17 mouse cellular contexts compared by ENCODE assay signal in the genomic region with DNA sequence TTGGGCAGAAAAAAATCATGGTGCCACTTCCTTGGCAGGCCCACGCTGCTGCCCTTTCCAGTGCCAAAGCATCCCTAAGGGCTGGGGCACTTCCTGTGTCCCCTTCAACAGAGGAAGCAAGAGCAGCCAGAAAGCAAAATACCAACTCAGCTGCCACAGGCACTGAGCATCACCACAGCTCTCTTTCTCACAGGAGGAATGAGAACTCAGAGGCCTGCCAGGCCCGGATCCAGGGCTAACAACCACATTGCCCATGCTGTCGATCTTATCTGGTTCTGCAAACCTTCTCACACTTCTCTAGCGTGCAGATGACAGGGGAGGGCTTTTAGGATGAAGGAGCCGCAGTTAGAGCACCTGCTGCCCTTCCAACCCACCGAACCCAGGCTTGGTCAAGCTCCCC. TPM values are rescaled to one million over a fixed set of nuclear protein-coding genes. Genes with fewer than 3 reads are reported as not detected.
A peak's percentile ranks its signal among the peaks of the same experiment; 100 is the strongest.
DNase-seq lines count a peak whose midpoint lies in the region; ATAC-seq and TF ChIP-seq lines count a peak whose summit lies in the region.
"Had no signal": no experiment of that assay in that cellular context is flagged by ENCODE, and none has a peak within 500 bp of the region (broad histone marks: within the 10 kb centered on the region; RNA-seq: fewer than 3 reads in every experiment).

No protein-coding gene starts in this region.

- intact Hi-C loops in heart, postnatal 10 days (cut with DNase I): no loop called here

- peaks cover 16% of the 10 kb centered on the region for H3K4me1 ChIP-seq in cerebellum, adult 2 months (ENCODE audit: control insufficient read depth, insufficient read depth, low read length)
- peaks cover 17 to 51% of the 10 kb centered on the region in 2 experiments for H3K4me1 ChIP-seq in heart, embryonic 14.5 days (ENCODE audit: control insufficient read depth in 2 of 2, insufficient read depth in 2 of 2, low read length in 2 of 2)
- peaks cover 40% of the 10 kb centered on the region for H3K4me1 ChIP-seq in kidney, embryonic 15.5 days

- no peak for TF ChIP-seq POLR2A in cerebellum, adult 2 months (IDR thresholded peaks at IDR 0.05; ENCODE audit: borderline replicate concordance, insufficient read depth, low read length)

- H3K9ac ChIP-seq in heart, embryonic 14.5 days (ENCODE audit: low read length): peak overlapping the region; percentile 30; the same call in 1 of the 2 replicates
- no peak overlapping the region for H3K9ac ChIP-seq in kidney, embryonic 15.5 days
- H3K9ac ChIP-seq: forebrain, embryonic 13.5 days; liver, postnatal 0 days; midbrain, embryonic 12.5 days had no signal

- ATAC-seq in cerebellum, adult (ENCODE audit: insufficient number of reproducible peaks, low FRiP score, low TSS enrichment): no peak; the same call in 1 of the 2 replicates
- no peak for ATAC-seq in heart, embryonic 14.5 days (ENCODE audit: insufficient number of reproducible peaks, insufficient read depth, low FRiP score, low read depth)
- ATAC-seq in kidney, embryonic 15.5 days (replicated peaks; ENCODE audit: low FRiP score): no peak
- ATAC-seq in common myeloid progenitor, adult 5-6 weeks (replicated peaks; ENCODE audit: low read depth, poor library complexity, severe bottlenecking): peak; percentile 80
- ATAC-seq: forebrain, embryonic 13.5 days; liver, postnatal 0 days had no signal

- H3K27me3 ChIP-seq in cerebellum, adult 2 months (ENCODE audit: control insufficient read depth, insufficient read depth, low read length): no peaks in the 10 kb centered on the region
- no peaks in the 10 kb centered on the region for H3K27me3 ChIP-seq in heart, embryonic 14.5 days (ENCODE audit: control insufficient read depth, insufficient read depth, low read length)
- H3K27me3 ChIP-seq in kidney, embryonic 15.5 days: no peaks in the 10 kb centered on the region
- H3K27me3 ChIP-seq: forebrain, embryonic 13.5 days; midbrain, embryonic 12.5 days had no signal

- H3K4me2 ChIP-seq in heart, embryonic 14.5 days (ENCODE audit: low read length): no peak overlapping the region
- no peak overlapping the region for H3K4me2 ChIP-seq in kidney, embryonic 15.5 days
- H3K4me2 ChIP-seq: forebrain, embryonic 13.5 days; midbrain, embryonic 12.5 days had no signal

- H3K27ac ChIP-seq in cerebellum, adult 2 months (ENCODE audit: insufficient read depth, low read length): peak overlapping the region; percentile 70
- H3K27ac ChIP-seq in heart, embryonic 14.5 days (replicated peaks in 1 of 2; ENCODE audit: control insufficient read depth in 1 of 2, insufficient read depth in 1 of 2, low read depth in 2 of 2, low read length in 2 of 2): peak overlapping the region; percentile 53 to 68; a peak in 3 of 4 replicates
- H3K27ac ChIP-seq in kidney, embryonic 15.5 days: 0 out of 2 replicates have a peak overlapping the region, but pooled peaks have one; percentile 2
- H3K27ac ChIP-seq: forebrain, embryonic 13.5 days; midbrain, embryonic 12.5 days had no signal

- WGBS in cerebellum, adult 2 months: 21% methylated on average over 6 of the region's 6 CpGs
- WGBS in heart, embryonic 14.5 days: 23% methylated on average over 6 of the region's 6 CpGs
- 68% methylated on average over 6 of the region's 6 CpGs for WGBS in kidney, embryonic 15.5 days

- peaks cover 55% of the 10 kb centered on the region for H3K36me3 ChIP-seq in heart, embryonic 14.5 days (ENCODE audit: control insufficient read depth, insufficient read depth, low read length)
- H3K36me3 ChIP-seq in kidney, embryonic 15.5 days: peaks cover 49% of the 10 kb centered on the region

- no peak overlapping the region for H3K4me3 ChIP-seq in cerebellum, adult 2 months (replicated peaks; ENCODE audit: insufficient read depth, low read depth, low read length)
- H3K4me3 ChIP-seq in heart, embryonic 14.5 days (ENCODE audit: control insufficient read depth in 1 of 2, insufficient read depth in 1 of 2, low read depth in 1 of 2, low read length in 2 of 2): no peak overlapping the region
- H3K4me3 ChIP-seq in kidney, embryonic 15.5 days (replicated peaks): no peak overlapping the region
- H3K4me3 ChIP-seq: forebrain, embryonic 13.5 days; midbrain, embryonic 12.5 days; myocyte had no signal

- no peak for TF ChIP-seq CTCF in cerebellum, adult 2 months (IDR thresholded peaks at IDR 0.05; ENCODE audit: borderline replicate concordance, insufficient read depth, low read depth, low read length)

- no peak for DNase-seq in cerebellum, adult 2 months
- DNase-seq in heart, postnatal 10 days: no peak
- no peak for DNase-seq in kidney, postnatal 36 days
- no peak for DNase-seq in frontal cortex, postnatal 25 days (ENCODE audit: low spot score in 2 of 2)
- DNase-seq: layer of hippocampus, adult 9-11 months; liver; liver, postnatal 0 days; lung, postnatal 36 days; retina, postnatal 1 day; right cerebral cortex, postnatal 4 days had no signal

- H3K9me3 ChIP-seq in heart, embryonic 14.5 days (ENCODE audit: control insufficient read depth, low read length): no peaks in the 10 kb centered on the region
- no peaks in the 10 kb centered on the region for H3K9me3 ChIP-seq in kidney, embryonic 15.5 days (replicated peaks)
- H3K9me3 ChIP-seq: forebrain, embryonic 13.5 days; midbrain, embryonic 12.5 days had no signal

RNA-seq across cellular contexts. Expression of a gene that starts 21.1 kb away (rescaled TPM):
- 217 and 222 TPM in 2 replicates for polyA plus RNA-seq in cerebellum, adult 2 months (2012; rRNA removed)
- 64.0 and 72.1 TPM in 2 replicates for polyA plus RNA-seq in heart, embryonic 14.5 days (2014; fragmentation: Nextera tagmentation; extraction: Ambion mirVana)
- 10 to 100 TPM; 48.5 to 59.8 TPM for total RNA-seq in heart, postnatal 10 days (2021)
- 39.6 and 48.4 TPM in 2 replicates for polyA plus RNA-seq in kidney, embryonic 15.5 days (2015; fragmentation: Nextera tagmentation; extraction: Ambion mirVana)
- 46.7 and 57.4 TPM in 2 replicates for total RNA-seq in common myeloid progenitor, adult 5-6 weeks (2017)

RNA-seq across cellular contexts. Expression of a gene that starts 38.4 kb away (rescaled TPM):
- 37.9 and 43.2 TPM in 2 replicates for polyA plus RNA-seq in cerebellum, adult 2 months (2012; rRNA removed)
- polyA plus RNA-seq in heart, embryonic 14.5 days (2014; fragmentation: Nextera tagmentation; extraction: Ambion mirVana): 16.8 and 20.9 TPM in 2 replicates
- 10 to 100 TPM; 15.5 to 18.3 TPM for total RNA-seq in heart, postnatal 10 days (2021)
- 27.3 and 31.6 TPM in 2 replicates for polyA plus RNA-seq in kidney, embryonic 15.5 days (2015; fragmentation: Nextera tagmentation; extraction: Ambion mirVana)
- 11.6 and 13.4 TPM in 2 replicates for total RNA-seq in common myeloid progenitor, adult 5-6 weeks (2017)

Comparison
In these comparisons a context has a peak if more than half of its experiments do, and no peak if none do; other contexts are left out.
1. H3K27ac ChIP-seq: peak in every context shown above with its lines; median percentile 70 in cerebellum, adult 2 months; 60 in heart, embryonic 14.5 days; 2 in kidney, embryonic 15.5 days.